Mouse (Mus musculus) thymus, postnatal 4 days (tissue): ENCODE measurements around the gene Mindy3.
"Not testable (repeated sequence)": the region's sequence is repeated elsewhere in the genome, so short reads cannot be mapped to it uniquely, and the experiment has no call there.

Experiments
- DNase-seq: peaks from one replicate; pipeline ENCODE4 v3.0.0; 2021

Mindy3 gene

DNA sequence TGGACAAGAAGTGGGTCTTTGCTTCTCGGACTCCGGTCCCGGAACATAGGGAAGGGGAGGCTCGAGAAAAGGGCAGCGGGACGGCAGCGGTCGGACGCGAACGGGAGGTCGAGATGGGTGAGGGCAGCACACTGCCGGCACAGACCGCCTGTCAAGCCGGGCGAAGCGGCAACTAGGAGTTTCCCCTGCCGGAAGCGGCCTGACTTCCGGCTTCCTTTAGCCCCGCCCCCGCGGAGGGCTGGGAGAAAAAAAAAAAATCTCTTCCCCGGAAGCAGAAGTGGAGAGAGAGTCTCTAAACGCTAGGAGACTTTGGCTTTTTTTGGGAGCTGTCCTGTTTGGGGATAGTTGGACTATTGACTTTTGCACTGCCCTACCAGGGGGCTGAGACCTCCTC is at the start of gene Mindy3:
Gene Mindy3 (minus strand): TSS at position 209 of the 394 bp plus-strand sequence.
- DNase-seq = peak; percentile 96

DNA sequence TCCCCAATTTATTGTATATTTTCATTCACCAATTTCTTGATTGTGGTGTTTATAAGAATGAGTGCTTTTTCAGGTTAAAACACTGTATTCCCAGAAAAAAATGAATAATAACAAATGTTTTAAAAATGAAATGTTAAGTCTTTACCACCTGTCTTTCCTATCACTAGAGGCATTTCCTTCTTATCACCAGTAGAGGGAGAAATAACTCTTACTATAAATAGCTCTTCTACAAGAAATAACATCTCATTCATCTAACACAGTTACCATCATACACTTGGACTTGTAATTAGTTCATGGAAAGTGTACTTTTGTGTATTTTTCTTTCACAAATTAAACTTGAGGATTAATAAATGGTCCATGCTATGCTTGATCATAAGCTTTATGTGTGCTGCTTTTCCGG is 40.5 kb upstream of the Mindy3 start:
- no peak for DNase-seq

DNA sequence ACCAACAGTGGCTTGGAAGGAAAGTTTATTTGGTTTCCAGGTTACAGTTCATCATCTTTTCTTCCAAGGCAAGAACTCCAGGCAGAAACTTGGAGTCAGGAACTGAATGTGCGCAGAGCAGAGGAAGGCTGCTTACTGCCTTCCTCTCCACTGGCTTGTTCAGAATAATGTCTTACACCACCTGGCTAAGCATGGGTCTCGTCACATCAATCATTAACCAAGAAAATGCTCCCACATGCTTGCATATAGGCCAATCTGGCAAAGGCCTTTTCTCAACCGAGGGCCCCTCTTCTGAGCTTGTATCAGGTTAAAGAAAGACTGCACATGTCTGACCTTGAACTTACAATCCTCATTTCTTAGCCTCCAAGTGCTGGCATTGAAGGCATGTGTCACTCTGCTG is 30.8 kb upstream of the Mindy3 start:
- DNase-seq = no peak

DNA sequence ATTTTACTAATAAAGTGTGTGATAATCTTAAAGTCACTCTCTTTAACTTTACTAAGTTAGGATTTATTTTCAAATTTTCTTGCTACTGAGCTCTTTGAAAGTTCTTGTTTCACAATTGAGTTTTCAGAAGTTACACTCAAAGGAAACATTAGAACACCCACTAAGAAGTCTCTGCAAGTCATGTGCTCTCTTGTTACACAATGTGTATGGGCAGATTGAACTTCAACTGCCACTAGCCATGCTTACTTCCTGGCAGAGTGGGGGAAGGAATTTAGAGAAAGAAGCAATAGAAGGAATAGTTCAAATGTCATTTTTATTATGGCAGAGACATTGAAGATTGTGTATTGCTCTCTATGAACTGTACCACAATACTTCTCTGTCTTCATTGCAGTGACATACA is 20.9 kb upstream of the Mindy3 start:
- DNase-seq = no peak

DNA sequence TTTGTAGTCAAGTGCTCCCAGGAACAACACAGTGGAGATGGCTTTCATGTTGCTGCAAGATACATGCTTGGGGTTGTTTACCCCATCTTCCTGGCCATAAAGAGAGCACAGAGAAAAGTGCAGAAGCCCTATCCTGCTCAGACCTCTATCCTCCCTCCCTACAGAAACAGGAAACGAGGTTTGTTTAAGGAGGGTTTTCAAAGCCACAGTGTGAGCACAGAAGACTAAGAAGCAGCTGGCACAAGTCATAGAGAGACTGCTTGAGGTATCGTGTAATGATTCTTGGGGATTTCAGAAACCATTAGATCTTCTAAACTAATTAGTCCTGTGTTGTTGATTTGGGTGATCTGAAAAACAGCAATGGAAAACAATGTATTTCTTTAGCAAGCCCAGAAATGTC is 20.3 kb upstream of the Mindy3 start:
- DNase-seq = no peak

DNA sequence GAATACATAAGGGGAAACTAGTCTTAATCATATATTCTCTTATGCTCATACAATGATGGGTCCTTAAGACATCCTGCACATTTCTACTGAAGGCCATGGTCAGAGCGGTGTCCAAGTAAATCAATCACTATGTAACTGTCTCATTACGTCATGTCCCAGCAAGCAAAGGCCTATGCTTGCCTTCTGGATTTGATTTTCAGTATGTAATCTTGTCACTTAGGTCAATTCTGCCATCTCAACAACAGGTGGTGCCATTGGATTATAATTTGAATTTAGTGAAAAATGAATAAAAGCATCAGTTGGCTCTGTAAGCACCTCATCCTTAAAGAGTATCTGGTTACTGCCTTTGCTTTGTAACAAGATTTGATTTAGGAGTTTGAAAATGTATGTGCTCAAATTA is 18.9 kb upstream of the Mindy3 start:
- no peak for DNase-seq

DNA sequence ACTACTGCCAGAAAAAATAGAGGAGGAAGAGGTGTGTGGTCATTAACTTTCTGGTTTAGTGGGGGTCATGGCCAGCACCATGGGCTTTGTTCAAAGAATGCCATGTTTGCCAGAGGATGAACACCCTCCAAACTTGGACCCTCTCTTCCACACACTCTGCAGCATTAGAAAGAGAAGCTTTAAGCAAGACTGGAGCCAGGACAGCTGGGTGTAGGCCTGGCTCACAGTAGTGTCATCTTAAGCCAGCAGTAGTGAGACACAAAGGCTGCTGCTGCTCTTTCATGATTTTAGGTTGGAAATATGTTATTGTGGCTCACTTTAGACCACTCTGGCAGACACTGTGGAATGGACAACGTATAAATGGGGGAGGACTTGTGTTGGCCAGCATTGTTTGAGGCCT is 12.8 kb upstream of the Mindy3 start:
- no peak for DNase-seq

DNA sequence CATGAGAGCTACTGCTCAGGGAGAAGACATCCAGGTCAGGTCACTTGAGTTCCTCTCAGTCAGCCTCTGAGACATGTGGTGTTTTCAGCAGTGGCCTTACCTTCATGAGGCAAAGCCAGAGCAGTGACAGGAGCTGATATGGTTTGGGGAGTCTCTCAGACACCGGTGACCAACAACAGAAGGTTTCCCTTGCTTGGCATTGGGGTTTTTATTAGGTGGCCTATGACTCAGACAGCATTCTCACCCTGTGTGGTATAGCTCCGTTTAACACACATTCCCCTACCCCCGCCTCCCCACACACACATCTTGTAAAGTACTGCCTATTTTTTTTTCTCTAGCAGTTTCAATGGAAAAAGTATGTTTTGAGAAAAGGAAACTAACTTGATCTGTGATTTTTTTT is 5.1 kb upstream of the Mindy3 start:
- DNase-seq = no peak

DNA sequence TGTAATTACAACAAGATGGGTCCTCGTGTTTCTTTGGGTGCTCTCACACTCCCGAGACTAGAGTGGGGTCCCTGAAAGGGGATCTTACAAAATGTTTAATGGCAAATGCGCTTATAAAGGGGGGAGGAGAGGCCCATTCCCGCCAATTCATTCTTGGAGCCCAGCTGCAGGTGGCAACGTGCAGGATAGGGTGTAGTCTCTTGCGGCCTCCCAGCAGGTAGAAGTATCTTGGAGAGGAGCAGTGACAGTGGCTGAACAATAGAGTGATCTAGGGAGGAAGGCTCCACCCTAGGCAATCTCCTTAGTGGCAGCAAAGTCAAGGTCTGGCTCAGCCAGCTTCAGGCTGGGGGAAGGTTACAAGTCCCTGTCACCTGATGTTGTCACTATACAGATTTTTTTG is 4.2 kb upstream of the Mindy3 start:
- DNase-seq = not testable (repeated sequence)

DNA sequence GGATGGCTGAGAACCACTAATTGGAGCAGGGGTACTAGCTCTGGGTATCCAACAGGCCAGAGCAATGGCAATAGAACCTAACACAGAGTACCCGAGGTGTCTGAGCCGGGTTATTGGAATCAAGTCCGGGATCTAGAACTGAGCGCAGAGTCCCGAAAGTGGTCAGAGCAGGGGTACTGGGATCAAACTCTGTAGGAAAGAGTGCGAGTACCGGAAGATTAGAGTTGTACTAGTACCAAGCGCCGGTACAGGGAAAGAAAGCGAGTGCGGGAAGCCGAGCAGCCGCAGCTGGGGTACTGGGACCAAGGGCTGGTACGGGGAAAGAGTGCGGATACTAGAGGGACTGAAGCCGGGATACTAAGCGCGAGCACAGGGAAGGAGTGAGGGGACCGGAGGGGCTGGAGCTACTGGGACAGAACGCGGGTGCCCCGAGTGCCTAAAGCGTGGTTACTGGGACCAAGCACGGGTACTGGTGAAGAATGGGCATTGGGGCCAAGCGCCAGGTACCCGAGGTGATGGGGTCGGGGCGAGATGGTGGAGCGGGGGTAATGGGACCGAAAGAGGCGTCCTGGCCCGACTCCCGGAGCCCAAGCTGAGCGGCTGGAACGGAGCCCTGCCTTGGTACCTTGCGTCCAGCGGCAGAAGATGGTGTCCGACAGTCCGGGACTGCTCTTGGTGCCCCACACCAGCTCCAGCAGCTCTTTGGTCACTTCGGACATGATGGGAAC is 572 bp downstream of the Mindy3 start:
- DNase-seq = peak; percentile 61

DNA sequence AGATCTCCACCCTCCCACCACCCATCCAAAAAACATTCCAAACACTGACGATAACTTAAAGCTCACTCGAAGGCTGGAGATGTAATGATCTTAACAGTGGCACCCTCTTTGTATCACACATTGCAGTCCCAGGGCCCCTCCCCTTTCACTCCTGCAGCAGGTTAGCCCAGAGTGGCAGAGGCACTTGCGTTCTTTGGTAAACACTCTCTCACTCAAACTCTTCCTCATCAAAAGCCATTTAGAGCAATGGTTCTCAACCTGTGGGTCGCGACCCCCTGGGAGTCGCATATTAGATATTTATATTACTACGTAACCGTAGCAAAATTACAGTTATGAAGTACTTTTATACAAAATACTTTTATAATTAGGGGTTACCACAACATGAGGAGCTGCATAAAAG is 1.1 kb downstream of the Mindy3 start:
- peak; percentile 40 for DNase-seq

DNA sequence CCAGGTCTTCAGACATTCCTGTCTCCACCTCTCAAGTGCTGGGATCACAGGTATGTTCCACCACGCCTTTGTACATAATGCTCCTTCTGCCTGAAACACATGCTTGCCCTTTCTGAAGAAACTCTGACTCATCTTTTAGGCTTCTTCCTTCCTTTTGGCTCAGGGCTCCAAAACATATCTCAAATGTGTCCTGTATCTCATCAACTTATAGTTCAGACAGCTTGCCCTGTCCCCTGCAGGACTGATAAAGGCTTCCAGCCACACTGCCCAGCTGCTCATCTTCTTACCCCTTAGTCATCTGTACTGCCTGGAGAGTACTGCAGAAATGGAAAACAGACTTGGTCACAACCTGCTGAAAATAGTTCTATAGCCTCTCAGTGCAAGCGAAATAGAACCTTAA is 7.0 kb downstream of the Mindy3 start:
- no peak for DNase-seq

DNA sequence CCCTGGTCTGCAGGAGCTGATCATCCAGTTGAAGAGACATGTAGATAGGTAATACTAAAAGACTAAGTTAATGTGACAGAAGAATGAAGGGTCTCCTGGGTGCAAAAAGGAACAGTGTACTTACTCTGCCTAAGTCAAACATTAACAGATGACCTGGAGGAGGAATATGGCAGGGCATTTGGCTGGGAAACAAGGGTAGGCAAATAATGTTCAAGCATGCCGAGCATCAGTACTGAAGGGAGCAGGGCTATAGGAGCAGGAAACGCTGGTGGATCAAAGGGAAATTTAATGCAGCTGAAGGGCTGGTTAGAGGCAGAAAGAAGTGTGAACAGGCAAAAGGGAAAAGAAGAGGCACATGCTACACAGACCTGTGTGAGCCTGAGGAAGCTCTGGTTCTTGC is 8.1 kb downstream of the Mindy3 start:
- DNase-seq = no peak

DNA sequence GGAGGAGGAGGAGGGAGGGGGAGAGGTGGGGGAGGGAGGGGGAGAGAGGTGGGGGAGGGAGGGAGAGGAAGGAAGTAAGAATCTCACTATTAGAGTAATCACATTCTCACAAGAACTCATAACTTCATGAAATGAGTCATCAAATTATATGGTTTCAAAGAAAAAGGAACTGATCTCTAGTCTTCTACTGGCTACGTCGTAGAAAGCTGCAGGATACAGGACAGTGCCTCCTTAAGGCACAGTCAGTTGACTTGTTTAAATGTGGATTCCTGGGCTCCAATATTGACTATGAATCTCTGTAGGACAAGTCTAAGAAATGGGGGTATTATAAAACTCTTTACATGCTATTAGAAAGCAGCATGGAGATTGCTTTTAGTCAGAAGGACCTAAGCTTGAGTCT is 12.5 kb downstream of the Mindy3 start:
- no peak for DNase-seq

DNA sequence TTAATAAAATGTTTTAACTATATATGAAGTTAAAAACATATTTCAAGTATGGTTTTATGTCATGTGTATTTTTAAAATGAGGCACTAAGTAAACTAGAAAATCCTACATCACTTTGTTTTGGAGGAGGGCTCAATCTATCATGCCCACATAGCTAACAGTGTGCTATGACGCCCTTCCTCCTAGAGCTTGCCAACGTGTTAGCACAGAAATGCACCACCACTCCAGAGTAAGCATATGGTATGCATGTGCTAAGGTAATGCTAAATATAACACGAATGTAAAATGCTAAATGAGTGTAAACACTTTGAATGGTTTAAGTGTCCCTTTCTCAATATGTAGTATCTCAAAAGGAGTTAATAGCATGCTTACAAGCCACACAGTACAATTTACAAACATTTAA is 16.8 kb downstream of the Mindy3 start:
- DNase-seq = no peak

DNA sequence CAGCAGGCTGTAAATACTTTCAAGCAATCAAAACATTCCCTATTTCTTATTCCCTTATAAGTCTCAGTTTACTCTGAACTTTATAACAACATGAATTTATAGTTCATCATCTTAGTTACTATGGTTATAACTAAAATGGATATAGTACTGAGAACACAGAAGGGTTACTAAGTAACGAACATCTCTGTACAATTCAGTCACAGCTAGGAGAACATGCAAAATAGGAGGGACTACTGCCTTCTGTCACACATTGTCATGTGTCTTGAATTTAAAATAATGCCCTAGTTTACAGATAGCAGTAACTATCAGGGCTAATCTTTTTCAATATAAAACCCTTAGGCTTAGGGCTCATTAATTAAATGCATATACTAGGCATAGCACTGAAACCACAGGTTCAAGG is 18.1 kb downstream of the Mindy3 start:
- DNase-seq = no peak

DNA sequence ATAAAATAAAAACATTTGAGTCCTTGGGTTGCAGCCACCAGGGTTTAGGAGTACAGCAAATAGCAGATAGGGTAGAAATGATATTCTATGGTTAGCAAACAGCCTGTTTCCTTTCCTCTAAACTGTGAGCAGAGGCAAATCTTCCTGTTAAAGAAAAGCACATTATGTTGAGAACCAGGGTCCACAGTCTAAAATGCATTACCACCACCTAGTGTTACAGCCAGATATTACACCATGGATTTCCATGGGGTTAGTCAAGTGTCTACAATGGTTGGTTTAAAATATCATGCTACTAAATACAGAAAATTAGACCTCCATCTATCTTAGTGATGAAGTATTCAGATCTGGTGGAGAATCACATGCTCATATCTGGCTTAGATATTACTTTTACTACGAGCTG is 30.2 kb downstream of the Mindy3 start:
- peak; percentile 11 for DNase-seq

DNA sequence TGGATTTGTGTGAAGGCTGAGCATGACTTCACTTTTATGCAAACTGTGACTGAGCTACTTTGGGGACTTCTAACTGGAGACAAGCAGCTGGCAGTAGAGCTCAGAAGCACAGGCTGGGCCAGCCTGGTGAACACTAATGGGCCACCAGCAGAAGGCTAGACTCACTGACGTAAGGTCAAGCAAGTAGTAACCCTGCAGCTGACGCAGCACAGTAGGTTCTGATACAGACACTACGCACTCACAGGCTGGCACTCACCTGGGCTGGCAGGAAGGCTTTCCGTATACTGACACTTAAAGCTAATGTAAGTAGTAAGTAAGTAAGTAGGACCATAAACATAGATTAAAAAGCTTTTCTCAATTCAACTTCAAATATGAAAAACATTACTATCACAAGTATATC is 30.7 kb downstream of the Mindy3 start:
- no peak for DNase-seq

DNA sequence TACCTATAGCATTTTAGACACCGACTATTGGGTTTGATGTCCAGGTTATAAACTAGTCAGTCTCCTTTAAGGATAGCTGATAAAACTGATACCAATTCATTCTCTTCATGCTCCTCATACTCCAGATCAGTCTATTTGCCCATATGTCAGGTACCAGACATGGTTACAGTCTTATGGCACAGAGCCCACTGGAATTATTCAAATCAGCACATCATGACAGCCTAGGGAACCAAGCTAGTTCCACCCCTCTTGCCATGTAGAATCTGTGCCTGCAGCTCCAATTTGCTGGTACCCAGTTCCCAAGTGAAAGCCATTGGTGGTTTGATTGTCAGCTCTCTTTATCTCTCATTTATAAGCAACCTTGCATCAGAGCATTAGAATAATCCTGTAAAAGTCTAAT is 34.9 kb downstream of the Mindy3 start:
- DNase-seq = no peak

DNA sequence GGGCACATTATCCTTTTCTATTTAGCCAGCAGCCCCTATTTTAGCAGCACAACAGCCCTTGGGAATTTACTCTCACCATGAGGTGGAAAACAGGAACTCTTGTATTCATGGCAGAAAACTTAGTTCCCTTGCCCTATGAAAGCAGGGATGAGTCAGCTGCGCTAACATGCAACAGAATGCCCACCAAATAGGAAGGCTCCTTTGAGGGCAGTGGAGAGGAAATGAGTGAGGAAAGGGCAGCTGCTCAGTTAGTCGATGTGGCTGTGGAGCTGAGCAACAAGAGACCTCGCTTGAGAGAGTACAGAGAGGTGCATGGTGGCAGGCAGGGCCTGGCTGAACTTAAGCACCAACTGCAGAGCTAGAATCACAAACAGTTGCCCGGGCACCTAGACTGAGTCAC is 36.6 kb downstream of the Mindy3 start:
- no peak for DNase-seq

DNA sequence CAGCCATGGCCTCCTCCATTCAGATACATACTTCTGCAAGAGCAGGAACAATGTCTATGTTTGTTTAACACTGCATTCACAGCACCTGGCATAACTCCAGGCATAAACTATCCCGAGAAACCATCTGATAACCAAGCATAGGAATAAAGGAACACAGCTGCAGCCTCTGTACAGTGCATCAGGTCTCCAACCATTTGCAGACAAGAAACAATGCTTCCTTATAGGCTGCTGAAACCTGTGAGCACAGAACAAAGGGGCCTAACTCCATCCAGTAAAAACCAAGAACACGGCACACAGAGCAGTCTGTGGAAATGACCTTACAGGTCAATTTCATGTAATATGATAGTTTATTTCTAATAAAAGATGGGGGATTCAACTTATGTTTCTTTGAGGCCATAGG is 39.0 kb downstream of the Mindy3 start:
- DNase-seq = no peak

DNA sequence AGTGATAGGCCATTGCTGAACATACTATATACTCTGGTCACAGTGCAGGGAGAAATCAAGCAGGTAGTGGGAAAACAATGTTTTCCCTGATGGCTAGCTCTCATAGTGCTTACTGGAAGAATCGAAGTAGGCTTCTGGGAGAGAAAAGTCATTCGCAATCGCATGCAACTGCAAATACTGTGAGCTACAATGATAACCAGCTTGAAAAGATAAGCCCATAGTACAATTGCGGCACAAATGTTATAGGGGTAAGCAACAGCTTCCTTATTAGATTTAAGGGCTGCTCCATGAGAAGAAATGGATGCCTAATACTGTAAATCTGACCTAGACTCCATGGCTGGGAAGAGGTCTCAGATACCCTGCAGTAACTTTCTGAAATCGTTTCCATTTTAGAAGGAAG is 40.7 kb downstream of the Mindy3 start:
- no peak for DNase-seq

DNA sequence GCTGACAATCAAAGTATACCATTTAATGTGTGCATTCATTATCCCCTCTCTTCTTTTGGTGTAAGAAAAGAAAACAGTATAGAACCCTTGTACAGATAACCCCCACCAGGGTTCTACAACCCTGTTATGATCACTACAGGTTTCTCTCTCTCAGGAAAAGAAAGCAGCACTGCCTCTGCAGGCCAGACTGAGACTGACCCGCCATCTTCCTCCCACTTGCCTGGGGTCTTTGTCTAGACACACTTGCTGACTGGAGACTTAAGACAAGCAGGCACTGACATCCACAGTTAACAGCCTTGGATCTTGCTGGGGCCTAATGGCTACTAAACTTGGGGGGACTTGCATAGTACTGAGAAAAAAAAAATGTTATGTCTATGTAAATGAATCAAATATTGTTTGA is 42.2 kb downstream of the Mindy3 start:
- DNase-seq = no peak

DNA sequence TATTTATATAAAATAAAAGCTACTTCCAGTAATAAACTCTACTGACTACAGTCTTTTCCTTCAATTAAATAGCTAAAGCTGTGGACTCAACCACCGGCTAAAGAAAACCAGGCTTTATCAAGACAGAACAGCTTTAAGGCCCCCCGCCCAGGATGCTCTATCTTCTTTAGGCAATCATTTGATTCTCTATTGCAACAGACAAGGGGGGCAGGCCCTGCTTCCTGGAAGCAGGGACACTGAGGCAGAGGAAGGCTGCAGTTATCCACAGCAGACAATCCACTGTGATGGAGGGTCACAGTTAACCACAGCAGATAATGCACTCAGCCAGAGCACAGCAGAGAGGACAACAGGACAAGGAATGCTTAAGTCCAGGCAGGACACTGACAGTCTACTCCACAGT is 46.4 kb downstream of the Mindy3 start:
- DNase-seq = no peak

DNA sequence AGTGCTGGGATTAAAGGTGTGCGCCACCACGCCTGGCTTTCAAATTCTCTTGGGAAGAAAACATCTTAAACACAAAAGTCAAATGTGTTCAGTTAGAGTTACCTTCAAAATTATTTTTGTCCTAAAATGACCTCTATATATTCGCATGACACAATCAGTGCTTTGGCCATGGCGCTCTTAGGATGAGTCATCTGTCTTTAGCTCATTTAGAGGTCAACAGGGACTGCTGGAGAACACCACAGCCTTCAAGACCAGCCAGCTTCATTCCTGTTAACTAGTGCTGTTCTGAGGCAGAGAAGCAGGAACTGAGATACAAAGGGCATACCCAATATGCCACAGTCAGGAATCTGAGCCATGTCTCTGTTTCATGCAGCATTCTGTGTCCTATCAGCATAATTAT is 47.9 kb downstream of the Mindy3 start:
- no peak for DNase-seq

DNA sequence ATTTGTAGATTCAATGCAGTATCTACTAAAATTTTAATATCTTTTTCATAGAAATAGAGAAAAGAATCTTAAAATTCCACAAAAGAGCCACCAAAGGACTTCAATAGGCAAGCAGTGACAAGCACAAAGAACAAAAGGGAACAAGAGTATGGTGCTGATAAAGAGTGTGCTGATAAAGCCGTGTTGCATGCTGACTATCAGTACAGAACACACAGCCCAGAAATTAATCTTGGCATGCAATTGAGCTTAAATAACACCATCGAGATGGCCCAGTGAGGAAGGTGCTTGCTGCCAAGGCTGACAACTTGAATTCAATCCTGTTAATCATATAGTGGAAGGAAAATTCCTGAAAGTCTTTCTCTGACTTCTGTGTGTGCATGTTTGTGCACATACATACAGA is 50.8 kb downstream of the Mindy3 start:
- no peak for DNase-seq
